Mouse (Mus musculus) kidney, postnatal 0 days (tissue): ENCODE data around the gene Nhp2. TPM values are rescaled to one million over a fixed set of nuclear protein-coding genes. Genes with fewer than 3 reads are reported as not detected.

ENCODE experiments used
- ATAC-seq: fragments of 200-750 bp; cut with Nextera tagmentation; replicated peaks from 2 replicates; pipeline ENCODE4 v1.8.0; 2017; ENCODE audit warnings: low read depth, moderate number of reproducible peaks, moderate TSS enrichment, moderate library complexity; ENCODE audit not compliant: low FRiP score
- DNase-seq: peaks from one replicate; pipeline ENCODE4 v3.0.0-alpha.2; 2016; ENCODE audit warnings: low spot score
- H3K27ac ChIP-seq: fragments of 300-500 bp; sonication (generic); 2 replicates; pipeline ENCODE4 v1.5.1; 2014; ENCODE audit warnings: mild to moderate bottlenecking
- H3K27me3 ChIP-seq: fragments of 300-500 bp; sonication (generic); 2 replicates; pipeline ENCODE4 v1.6.1; 2014; ENCODE audit warnings: low read length, mixed read lengths; ENCODE audit not compliant: insufficient read depth
- H3K36me3 ChIP-seq: fragments of 300-500 bp; sonication (generic); 2 replicates; pipeline ENCODE4 v1.6.1; 2014; ENCODE audit warnings: low read length, mixed read lengths; ENCODE audit not compliant: insufficient read depth
- H3K4me1 ChIP-seq: fragments of 300-500 bp; sonication (generic); replicated peaks from 2 replicates; pipeline ENCODE4 v1.6.1; 2014; ENCODE audit warnings: antibody characterized with exemption, low read length, mixed read lengths; ENCODE audit not compliant: insufficient read depth
- H3K4me2 ChIP-seq: fragments of 300-500 bp; sonication (generic); 2 replicates; pipeline ENCODE4 v1.6.1; 2014; ENCODE audit warnings: mild to moderate bottlenecking, low read length, moderate library complexity, mixed read lengths
- H3K4me3 ChIP-seq: fragments of 300-500 bp; sonication (generic); replicated peaks from 2 replicates; pipeline ENCODE4 v1.5.1; 2014; ENCODE audit warnings: low read depth, low read length
- H3K9ac ChIP-seq: fragments of 300-500 bp; sonication (generic); 2 replicates; pipeline ENCODE4 v1.6.1; 2014; ENCODE audit warnings: low read depth, low read length
- H3K9me3 ChIP-seq: fragments of 300-500 bp; sonication (generic); replicated peaks from 2 replicates; pipeline ENCODE4 v1.6.1; 2016; ENCODE audit warnings: low read length, inconsistent platforms, mixed read lengths
- CTCF ChIP-seq: IDR thresholded peaks from 2 replicates; pipeline ENCODE4 v1.5.1; 2016; ENCODE audit warnings: antibody characterized with exemption, low read depth, mild to moderate bottlenecking, moderate library complexity
- WGBS: fragments of 180-500 bp; shearing (Covaris S2); extraction: QIAGEN DNeasy Blood & Tissue Kit; methylation state at CpG from one replicate; pipeline ENCODE4 v1.1.7; 2014; 5-methylcytosine and 5-hydroxymethylcytosine counted together
- polyA plus RNA-seq: library from polyadenylated mRNA; unstranded; fragments of >200 nt; fragmentation: Nextera tagmentation; extraction: Ambion mirVana; gene quantifications from 2 replicates; pipeline ENCODE4 v1.2.1, GENCODE M21; 2015

Nhp2 gene
- polyA plus RNA-seq, 1 experiment from 2014 or later, result 136 TPM

DNA sequence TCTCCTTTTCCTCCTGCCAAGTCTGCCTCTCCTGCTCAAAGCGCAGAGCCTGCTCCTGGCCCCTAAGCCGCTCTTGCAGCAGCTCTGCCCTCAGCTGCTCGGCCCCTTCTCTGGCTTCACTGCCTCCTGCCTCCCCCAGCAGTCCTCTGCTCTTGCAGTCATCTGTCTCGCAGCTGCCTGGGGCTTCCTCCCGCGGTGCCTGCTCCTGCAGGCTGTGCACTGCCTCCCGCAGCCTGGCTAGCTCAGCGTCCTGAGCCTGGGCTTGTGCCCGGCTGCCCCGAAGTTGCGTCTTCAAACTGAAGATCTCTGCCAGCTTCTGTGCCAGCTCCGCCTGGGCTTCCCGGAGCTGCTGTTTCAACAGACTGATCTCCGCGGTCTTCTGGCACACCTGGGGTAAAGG lies 24.2 kb downstream of the Nhp2 start:
- Histone ChIP-seq H3K4me2 (no peak overlapping the region), H3K9ac (no peak overlapping the region)
- DNase-seq, result no peak

DNA sequence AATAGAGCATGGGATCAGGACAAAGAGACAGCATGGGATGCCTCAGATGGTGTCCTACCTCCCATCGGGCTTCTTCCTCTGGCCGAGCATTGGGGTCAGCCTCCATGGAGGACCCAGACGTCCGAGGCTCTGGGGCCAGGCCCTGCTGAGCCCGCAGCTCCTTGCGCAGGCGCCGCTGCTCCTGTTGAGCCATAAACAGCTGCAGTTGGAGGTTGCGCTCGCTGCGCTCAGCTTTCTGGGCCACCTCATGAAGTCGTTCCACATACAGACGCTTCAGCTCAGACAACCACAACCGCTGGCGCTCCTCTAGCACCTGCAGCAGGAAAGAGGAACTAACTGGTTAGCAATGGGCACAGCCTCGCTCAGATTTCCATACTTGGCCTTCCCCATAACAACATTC lies 24.7 kb downstream of the Nhp2 start:
- Histone ChIP-seq H3K36me3 (peaks cover 13% of the 10 kb centered on the region; the same call in 1 of the 2 replicates), H3K27ac (no peak overlapping the region), H3K4me1 (peaks cover 5% of the 10 kb centered on the region; the same call in 1 of the 2 replicates), H3K4me2 (no peak overlapping the region), H3K9ac (no peak overlapping the region), H3K4me3 (no peak overlapping the region), H3K27me3 (no peaks in the 10 kb centered on the region), H3K9me3 (no peaks in the 10 kb centered on the region)
- TF ChIP-seq CTCF, result no peak
- ATAC-seq (no peak), DNase-seq (no peak)
- WGBS, result 87% methylated on average over 16 of the region's 16 CpGs

More for the DNA sequence above, 24.2 kb downstream of the Nhp2 start:
- no peak for ATAC-seq
- 67% methylated on average over 15 of the region's 15 CpGs for WGBS
- Histone ChIP-seq H3K27me3 (no peaks in the 10 kb centered on the region), H3K4me1 (peaks cover 4% of the 10 kb centered on the region; the same call in 1 of the 2 replicates), H3K4me3 (no peak overlapping the region), H3K9me3 (no peaks in the 10 kb centered on the region), H3K36me3 (peaks cover 13% of the 10 kb centered on the region; the same call in 1 of the 2 replicates), H3K27ac (0 out of 2 replicates have a peak overlapping the region, but pooled peaks have one; percentile 8)
- no peak for TF ChIP-seq CTCF

DNA sequence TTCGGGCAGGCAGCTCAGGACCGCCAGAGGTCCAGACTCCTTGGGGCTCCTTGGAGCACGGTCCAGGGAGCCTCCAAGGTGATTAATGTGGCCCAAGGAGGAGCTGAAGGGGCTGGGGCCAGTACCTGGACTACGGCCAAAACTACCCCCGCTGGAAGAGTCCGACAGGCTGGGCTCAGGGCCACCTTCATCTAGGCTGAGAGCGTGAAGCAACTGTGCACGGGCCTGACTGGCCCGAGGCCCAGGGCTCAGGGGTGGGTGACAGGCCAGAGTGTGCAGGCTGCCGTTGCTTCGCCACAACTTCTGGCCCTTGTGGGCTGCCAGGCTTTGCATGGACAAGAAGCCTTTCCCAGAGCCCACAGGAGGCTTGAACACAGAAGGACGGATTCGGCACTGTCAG lies 25.8 kb downstream of the Nhp2 start:
- Histone ChIP-seq H3K27ac (no peak overlapping the region), H3K4me1 (peaks cover 11% of the 10 kb centered on the region; the same call in 1 of the 2 replicates), H3K36me3 (peaks cover 13% of the 10 kb centered on the region; the same call in 1 of the 2 replicates), H3K4me3 (no peak overlapping the region), H3K27me3 (no peaks in the 10 kb centered on the region), H3K9ac (no peak overlapping the region), H3K9me3 (no peaks in the 10 kb centered on the region), H3K4me2 (no peak overlapping the region)
- no peak for DNase-seq
- TF ChIP-seq CTCF, result no peak
- WGBS, result 64% methylated on average over 13 of the region's 13 CpGs
- ATAC-seq, result no peak

DNA sequence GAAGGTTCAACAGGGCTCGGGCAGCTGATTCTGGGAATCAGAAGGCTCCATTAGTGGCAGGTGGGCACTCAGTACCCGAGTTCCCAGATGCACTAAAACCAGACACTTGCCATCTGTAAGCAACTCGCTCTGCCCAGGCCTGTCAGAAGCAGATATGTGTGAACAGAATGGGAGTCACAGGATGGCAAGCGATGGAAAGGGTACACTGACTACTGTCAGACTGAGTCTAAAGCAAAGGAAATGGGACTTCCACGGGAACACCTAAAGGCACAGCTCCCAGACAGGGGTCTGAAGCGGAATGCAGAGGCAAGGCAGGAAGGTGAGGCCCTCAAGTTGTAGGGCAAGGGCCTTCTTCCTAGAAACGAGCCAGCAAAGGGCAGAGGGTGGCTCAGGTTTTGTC lies 26.7 kb downstream of the Nhp2 start:
- Histone ChIP-seq H3K4me2 (no peak overlapping the region), H3K9me3 (no peaks in the 10 kb centered on the region), H3K27me3 (no peaks in the 10 kb centered on the region), H3K4me3 (no peak overlapping the region), H3K9ac (no peak overlapping the region), H3K27ac (peak overlapping the region; percentile 28; the same call in 1 of the 2 replicates), H3K4me1 (peaks cover 11% of the 10 kb centered on the region; the same call in 1 of the 2 replicates), H3K36me3 (peaks cover 13% of the 10 kb centered on the region; the same call in 1 of the 2 replicates)
- no peak for DNase-seq
- TF ChIP-seq CTCF, result no peak
- no peak for ATAC-seq
- WGBS, result 77% methylated on average over 7 of the region's 7 CpGs

DNA sequence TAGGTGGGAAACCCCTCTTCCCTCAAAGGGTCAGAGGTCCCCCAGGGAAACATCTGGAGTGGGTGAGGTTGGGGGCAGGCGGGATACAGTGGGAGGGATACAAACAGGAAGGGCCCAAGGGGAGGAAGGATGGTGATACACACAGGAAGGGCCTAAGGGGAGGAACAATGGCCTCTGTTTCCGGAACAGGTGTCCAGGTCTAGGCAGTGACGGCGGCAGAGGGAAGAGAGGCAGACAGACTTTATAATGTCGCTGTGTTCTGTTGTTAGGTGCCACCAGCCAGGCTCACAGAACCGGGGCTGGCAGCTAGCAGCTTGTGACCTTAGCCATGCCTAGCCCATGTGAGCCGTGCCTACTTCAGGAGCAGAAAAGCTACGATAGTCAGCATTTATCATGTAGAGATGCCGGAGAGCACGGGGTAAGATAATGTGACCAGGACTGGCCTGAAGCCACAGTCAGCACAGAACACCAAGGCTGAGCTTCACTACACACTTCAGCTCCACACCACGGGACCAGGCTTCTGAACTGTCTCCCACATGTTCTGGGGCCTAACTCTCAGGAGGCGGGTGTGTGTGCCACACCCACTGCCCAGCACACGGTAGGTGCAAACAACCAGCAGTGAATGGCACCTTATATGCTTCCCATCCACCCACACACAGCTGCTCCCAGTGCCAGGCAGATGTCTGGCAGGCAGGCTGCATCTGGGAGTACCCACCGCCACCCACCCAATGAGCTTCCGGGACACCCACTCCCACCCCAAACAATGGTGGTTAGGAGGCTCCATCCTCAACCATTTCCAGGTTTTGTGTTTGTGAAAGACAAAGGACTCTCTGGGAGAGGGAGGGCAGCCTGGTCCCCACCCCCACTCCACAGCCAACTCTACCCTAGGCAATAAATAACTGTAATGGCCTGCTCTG lies 27.5 kb downstream of the Nhp2 start:
- Histone ChIP-seq H3K4me2 (peak overlapping the region; percentile 6; the same call in 1 of the 2 replicates), H3K9ac (no peak overlapping the region), H3K4me1 (peaks cover 11% of the 10 kb centered on the region; the same call in 1 of the 2 replicates), H3K27me3 (no peaks in the 10 kb centered on the region), H3K4me3 (no peak overlapping the region), H3K36me3 (peaks cover 13% of the 10 kb centered on the region; the same call in 1 of the 2 replicates), H3K27ac (peak overlapping the region; percentile 81), H3K9me3 (no peaks in the 10 kb centered on the region)
- no peak for TF ChIP-seq CTCF
- WGBS, result 46% methylated on average over 15 of the region's 15 CpGs
- DNase-seq, result peak; percentile 48
- ATAC-seq, result no peak

DNA sequence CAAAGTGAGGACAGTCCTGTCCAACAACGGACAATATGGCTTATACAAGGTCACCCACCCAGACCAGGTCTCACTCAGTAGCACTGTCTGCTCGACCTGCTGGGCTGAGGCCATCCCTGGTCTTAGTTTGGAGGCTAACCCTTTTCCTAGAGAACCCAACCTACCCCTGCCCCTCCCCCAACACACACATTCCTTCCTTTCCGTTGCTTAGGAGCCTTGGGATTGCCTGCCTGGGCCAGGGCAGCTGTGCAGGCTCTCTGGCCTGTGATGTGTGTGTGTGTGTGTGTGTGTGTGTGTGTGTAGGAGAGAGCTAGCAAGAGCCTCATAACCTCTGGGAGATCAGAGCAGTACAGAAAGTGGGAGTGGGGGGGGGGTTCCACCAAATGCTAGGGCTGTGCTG lies 29.0 kb downstream of the Nhp2 start:
- ATAC-seq (0 out of 2 replicates have a peak, but pooled peaks have one; percentile 12), DNase-seq (peak; percentile 49)
- 28% methylated on average over 3 of the region's 3 CpGs for WGBS
- Histone ChIP-seq H3K4me3 (peak overlapping the region; percentile 58; the same call in 1 of the 2 replicates), H3K36me3 (peaks cover 8% of the 10 kb centered on the region; the same call in 1 of the 2 replicates), H3K9ac (no peak overlapping the region; the same call in 1 of the 2 replicates), H3K4me1 (peaks cover 11% of the 10 kb centered on the region; the same call in 1 of the 2 replicates), H3K27ac (peak overlapping the region; percentile 43; the same call in 1 of the 2 replicates), H3K4me2 (peak overlapping the region; percentile 79), H3K9me3 (no peaks in the 10 kb centered on the region), H3K27me3 (no peaks in the 10 kb centered on the region)
- no peak for TF ChIP-seq CTCF
